Mouse (Mus musculus) E14TG2a.4 (cell line): ENCODE results near the gene Hivep2.

Source experiments
- CTCF ChIP-seq: conservative IDR thresholded peaks from 2 replicates; pipeline ENCODE4 v1.5.1; 2014; ENCODE audit warnings: low read length
- NANOG ChIP-seq: IDR thresholded peaks from 2 replicates; pipeline ENCODE4 v1.6.1; 2014; ENCODE audit warnings: borderline replicate concordance, low read length, mixed read lengths
- POU5F1 ChIP-seq: IDR thresholded peaks from 2 replicates; pipeline ENCODE4 v1.6.1; 2014; ENCODE audit warnings: low read length, borderline replicate concordance

GRCm38 (mm10) chr10:14200310-14200709 is 234.4 kb downstream of the Hivep2 start:
- TF ChIP-seq CTCF (peak; percentile 66), NANOG (no peak), POU5F1 (no peak)
